Mouse (Mus musculus) brain, embryonic 14.5 days (tissue): Measurements from ENCODE around the gene Gskip.

ENCODE experiments used
- CTCF ChIP-seq: fragments of 200-500 bp; IDR thresholded peaks from 2 replicates; pipeline ENCODE4 v1.5.1; 2012; ENCODE audit warnings: inconsistent platforms, mild to moderate bottlenecking, moderate library complexity, borderline replicate concordance; ENCODE audit not compliant: insufficient read depth, insufficient read length; ENCODE audit errors: extremely low read depth
- POLR2A ChIP-seq: fragments of 200-500 bp; IDR thresholded peaks from 2 replicates; pipeline ENCODE4 v1.6.1; 2012; ENCODE audit warnings: mild to moderate bottlenecking, inconsistent platforms, borderline replicate concordance; ENCODE audit not compliant: poor library complexity, insufficient read depth, insufficient read length, severe bottlenecking; ENCODE audit errors: extremely low read depth

- TF ChIP-seq CTCF (no peak), POLR2A (no peak)
Measured at GRCm38 (mm10) chr12:105655850-105656249, 28.8 kb upstream of the Gskip start.
